Mouse (Mus musculus): ENCODE measurements around the gene Lrrfip1. TPM values are rescaled to one million over a fixed set of nuclear protein-coding genes. Genes with fewer than 3 reads are reported as not detected.

Lrrfip1 gene
- polyA plus RNA-seq, 1 experiment from 2014 or later, result 30.1 TPM

- H3K9ac ChIP-seq (replicated peaks; ENCODE audit: low read length), result no peak overlapping the region
- H3K27ac ChIP-seq (replicated peaks; ENCODE audit: low read depth, low read length), result no peak overlapping the region
- DNase-seq (no peak), ATAC-seq (ENCODE audit: low FRiP score, low TSS enrichment) (no peak)
- no peaks in the 10 kb centered on the region for H3K9me3 ChIP-seq (ENCODE audit: control insufficient read depth, low read length)
- no peak overlapping the region for H3K4me2 ChIP-seq (ENCODE audit: low read length)
- H3K4me1 ChIP-seq (ENCODE audit: control insufficient read depth, insufficient read depth, low read length), result no peaks in the 10 kb centered on the region
- 90% methylated on average over 2 of the region's 2 CpGs for WGBS
- H3K27me3 ChIP-seq (ENCODE audit: control insufficient read depth, insufficient read depth, low read length), result no peaks in the 10 kb centered on the region
- H3K4me3 ChIP-seq (replicated peaks; ENCODE audit: low read depth, low read length), result no peak overlapping the region
- no peaks in the 10 kb centered on the region for H3K36me3 ChIP-seq (ENCODE audit: control insufficient read depth, insufficient read depth, low read length)
These were observed 12.2 kb downstream of the Lrrfip1 start for GRCm38 (mm10) chr1:91010716-91011115.

DNA sequence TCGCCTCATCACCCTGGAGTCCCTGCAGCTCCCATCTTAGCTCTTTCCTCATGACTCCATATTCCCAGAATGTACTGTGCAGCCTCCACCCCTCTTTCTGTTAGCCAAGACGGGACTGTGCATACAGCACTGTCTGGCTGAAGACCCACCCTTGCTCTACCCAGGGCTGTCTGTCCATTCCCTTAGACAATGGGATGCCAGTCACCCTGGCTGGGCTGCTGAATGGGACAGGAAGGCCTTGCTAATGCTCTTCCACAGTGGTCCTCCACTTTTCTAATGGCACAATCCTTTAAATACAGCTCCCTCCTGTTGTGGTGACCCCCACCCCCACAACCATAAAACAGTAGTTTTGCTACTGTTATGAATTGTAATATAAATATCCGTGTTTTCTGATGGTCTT lies 12.8 kb downstream of the Lrrfip1 start:
- Histone ChIP-seq H3K36me3 (ENCODE audit: control insufficient read depth, insufficient read depth, low read length) (no peaks in the 10 kb centered on the region), H3K4me3 (replicated peaks; ENCODE audit: low read depth, low read length) (no peak overlapping the region), H3K4me2 (ENCODE audit: low read length) (no peak overlapping the region), H3K27ac (replicated peaks; ENCODE audit: low read depth, low read length) (no peak overlapping the region), H3K4me1 (ENCODE audit: control insufficient read depth, insufficient read depth, low read length) (no peaks in the 10 kb centered on the region), H3K9me3 (ENCODE audit: control insufficient read depth, low read length) (no peaks in the 10 kb centered on the region), H3K9ac (replicated peaks; ENCODE audit: low read length) (no peak overlapping the region), H3K27me3 (ENCODE audit: control insufficient read depth, insufficient read depth, low read length) (no peaks in the 10 kb centered on the region)
- WGBS, result 86% methylated on average over 3 of the region's 3 CpGs
- ATAC-seq (ENCODE audit: low FRiP score, low TSS enrichment) (no peak), DNase-seq (no peak)

GRCm38 (mm10) chr1:91013803-91014202 lies 15.3 kb downstream of the Lrrfip1 start:
- DNase-seq, result no peak
- WGBS, result 72% methylated on average over 3 of the region's 3 CpGs

DNA sequence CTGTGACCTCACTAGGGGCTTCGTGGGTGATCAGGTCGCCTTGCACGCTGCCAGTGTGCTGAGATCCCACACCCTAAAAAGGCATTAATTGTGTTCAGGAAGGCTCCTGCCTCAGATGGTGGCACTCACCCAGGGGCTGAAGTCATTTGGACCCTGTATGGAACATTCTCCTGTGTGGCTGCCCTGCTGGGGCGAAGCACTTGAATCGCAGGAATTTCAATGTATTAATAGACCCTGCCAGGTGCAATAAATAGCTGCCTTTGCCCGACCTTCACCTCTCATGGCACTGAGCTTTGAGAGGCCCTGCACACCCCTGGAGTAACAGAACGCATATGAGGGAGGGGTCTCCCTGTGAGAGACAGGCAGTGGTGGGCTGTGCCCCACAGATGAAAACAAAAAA lies 17.0 kb downstream of the Lrrfip1 start:
- ATAC-seq (ENCODE audit: low FRiP score, low TSS enrichment) (no peak), DNase-seq (no peak)
- no peaks in the 10 kb centered on the region for H3K36me3 ChIP-seq (ENCODE audit: control insufficient read depth, insufficient read depth, low read length)
- H3K9ac ChIP-seq (replicated peaks; ENCODE audit: low read length), result no peak overlapping the region
- 78% methylated on average over 7 of the region's 7 CpGs for WGBS
- H3K4me1 ChIP-seq (ENCODE audit: control insufficient read depth, insufficient read depth, low read length), result peaks cover 6% of the 10 kb centered on the region; the same call in 1 of the 2 replicates
- H3K9me3 ChIP-seq (ENCODE audit: control insufficient read depth, low read length), result no peaks in the 10 kb centered on the region
- H3K4me3 ChIP-seq (replicated peaks; ENCODE audit: low read depth, low read length), result no peak overlapping the region
- no peak overlapping the region for H3K27ac ChIP-seq (replicated peaks; ENCODE audit: low read depth, low read length)
- no peaks in the 10 kb centered on the region for H3K27me3 ChIP-seq (ENCODE audit: control insufficient read depth, insufficient read depth, low read length)
- H3K4me2 ChIP-seq (ENCODE audit: low read length), result no peak overlapping the region

More at GRCm38 (mm10) chr1:91013803-91014202, 15.3 kb downstream of the Lrrfip1 start:
- Histone ChIP-seq H3K9ac (replicated peaks; ENCODE audit: low read length) (no peak overlapping the region), H3K27ac (replicated peaks; ENCODE audit: low read depth, low read length) (no peak overlapping the region), H3K27me3 (ENCODE audit: control insufficient read depth, insufficient read depth, low read length) (no peaks in the 10 kb centered on the region), H3K4me3 (replicated peaks; ENCODE audit: low read depth, low read length) (no peak overlapping the region), H3K4me2 (ENCODE audit: low read length) (no peak overlapping the region), H3K4me1 (ENCODE audit: control insufficient read depth, insufficient read depth, low read length) (peaks cover 6% of the 10 kb centered on the region; the same call in 1 of the 2 replicates), H3K36me3 (ENCODE audit: control insufficient read depth, insufficient read depth, low read length) (no peaks in the 10 kb centered on the region), H3K9me3 (ENCODE audit: control insufficient read depth, low read length) (no peaks in the 10 kb centered on the region)
- ATAC-seq (ENCODE audit: low FRiP score, low TSS enrichment), result no peak

GRCm38 (mm10) chr1:91017111-91017758 lies 18.7 kb downstream of the Lrrfip1 start:
- DNase-seq (peak; percentile 29), ATAC-seq (ENCODE audit: low FRiP score, low TSS enrichment) (no peak)
- peaks cover 6% of the 10 kb centered on the region; the same call in 1 of the 2 replicates for H3K4me1 ChIP-seq (ENCODE audit: control insufficient read depth, insufficient read depth, low read length)
- H3K27me3 ChIP-seq (ENCODE audit: control insufficient read depth, insufficient read depth, low read length), result no peaks in the 10 kb centered on the region
- no peaks in the 10 kb centered on the region for H3K9me3 ChIP-seq (ENCODE audit: control insufficient read depth, low read length)
- WGBS, result 22% methylated on average over 20 of the region's 20 CpGs
- H3K9ac ChIP-seq (replicated peaks; ENCODE audit: low read length), result no peak overlapping the region
- no peak overlapping the region for H3K27ac ChIP-seq (replicated peaks; ENCODE audit: low read depth, low read length)
- H3K4me2 ChIP-seq (ENCODE audit: low read length), result peak overlapping the region; percentile 20; the same call in 1 of the 2 replicates
- H3K36me3 ChIP-seq (ENCODE audit: control insufficient read depth, insufficient read depth, low read length), result no peaks in the 10 kb centered on the region
- no peak overlapping the region for H3K4me3 ChIP-seq (replicated peaks; ENCODE audit: low read depth, low read length)

DNA sequence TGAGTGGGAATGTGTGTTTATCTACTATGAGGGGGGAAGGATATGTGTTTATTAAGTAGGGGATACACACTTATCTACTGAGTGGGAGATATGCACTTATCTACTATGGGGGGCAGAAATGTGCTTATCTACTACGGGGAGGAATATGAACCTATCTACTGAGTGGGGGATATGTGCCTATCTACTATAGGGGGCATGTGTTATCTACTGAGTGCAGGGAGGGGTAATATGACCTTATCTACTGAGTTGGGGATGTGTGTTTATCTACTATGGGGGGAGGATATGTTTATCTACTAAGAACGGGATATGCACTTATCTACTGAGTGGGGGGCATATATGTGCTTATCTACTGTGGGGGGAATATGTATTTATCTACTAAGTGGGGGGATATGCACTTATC lies 20.8 kb downstream of the Lrrfip1 start:
- no peaks in the 10 kb centered on the region for H3K9me3 ChIP-seq (ENCODE audit: control insufficient read depth, low read length)
- ATAC-seq (ENCODE audit: low FRiP score, low TSS enrichment), result no peak
- no peak for DNase-seq
- WGBS, result 95% methylated on average over 2 of the region's 2 CpGs
- no peak overlapping the region for H3K27ac ChIP-seq (replicated peaks; ENCODE audit: low read depth, low read length)
- no peak overlapping the region for H3K4me3 ChIP-seq (replicated peaks; ENCODE audit: low read depth, low read length)
- no peaks in the 10 kb centered on the region for H3K27me3 ChIP-seq (ENCODE audit: control insufficient read depth, insufficient read depth, low read length)
- no peak overlapping the region for H3K9ac ChIP-seq (replicated peaks; ENCODE audit: low read length)
- no peaks in the 10 kb centered on the region for H3K36me3 ChIP-seq (ENCODE audit: control insufficient read depth, insufficient read depth, low read length)
- no peak overlapping the region for H3K4me2 ChIP-seq (ENCODE audit: low read length)
- peaks cover 6% of the 10 kb centered on the region; the same call in 1 of the 2 replicates for H3K4me1 ChIP-seq (ENCODE audit: control insufficient read depth, insufficient read depth, low read length)

DNA sequence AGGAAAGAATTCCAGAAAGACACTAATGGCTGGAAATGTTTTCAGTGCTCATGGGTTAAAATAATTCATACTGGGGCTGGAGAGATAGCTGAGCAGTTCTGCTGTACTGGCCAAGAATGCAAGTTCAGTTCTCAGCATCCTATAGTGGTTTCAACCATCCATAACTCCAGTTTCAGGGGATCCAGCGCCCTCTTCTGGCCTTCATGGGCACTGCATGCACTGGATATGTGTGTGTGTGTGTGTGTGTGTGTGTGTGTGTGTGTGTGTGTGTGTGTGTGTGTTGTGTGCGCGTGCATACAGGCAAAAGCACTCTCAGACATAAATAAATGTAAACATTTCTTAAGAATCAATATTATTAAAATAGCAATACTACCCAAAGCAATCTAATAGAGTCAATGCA lies 22.8 kb downstream of the Lrrfip1 start:
- Histone ChIP-seq H3K27me3 (ENCODE audit: control insufficient read depth, insufficient read depth, low read length) (no peaks in the 10 kb centered on the region), H3K27ac (replicated peaks; ENCODE audit: low read depth, low read length) (no peak overlapping the region), H3K4me2 (ENCODE audit: low read length) (no peak overlapping the region), H3K4me1 (ENCODE audit: control insufficient read depth, insufficient read depth, low read length) (peaks cover 6% of the 10 kb centered on the region; the same call in 1 of the 2 replicates), H3K9me3 (ENCODE audit: control insufficient read depth, low read length) (0 out of 2 replicates have a peak, but pooled peaks cover 7% of the 10 kb centered on the region), H3K36me3 (ENCODE audit: control insufficient read depth, insufficient read depth, low read length) (no peaks in the 10 kb centered on the region), H3K9ac (replicated peaks; ENCODE audit: low read length) (no peak overlapping the region), H3K4me3 (replicated peaks; ENCODE audit: low read depth, low read length) (no peak overlapping the region)
- no peak for ATAC-seq (ENCODE audit: low FRiP score, low TSS enrichment)
- DNase-seq, result no peak
- WGBS, result 57% methylated on average over 3 of the region's 3 CpGs

GRCm38 (mm10) chr1:91022157-91022895 lies 23.8 kb downstream of the Lrrfip1 start:
- Histone ChIP-seq H3K4me1 (ENCODE audit: control insufficient read depth, insufficient read depth, low read length) (peaks cover under 1% of the 10 kb centered on the region; the same call in 1 of the 2 replicates), H3K9me3 (ENCODE audit: control insufficient read depth, low read length) (0 out of 2 replicates have a peak, but pooled peaks cover 10% of the 10 kb centered on the region), H3K36me3 (ENCODE audit: control insufficient read depth, insufficient read depth, low read length) (no peaks in the 10 kb centered on the region), H3K4me3 (replicated peaks; ENCODE audit: low read depth, low read length) (no peak overlapping the region), H3K4me2 (ENCODE audit: low read length) (no peak overlapping the region), H3K9ac (replicated peaks; ENCODE audit: low read length) (no peak overlapping the region), H3K27ac (replicated peaks; ENCODE audit: low read depth, low read length) (no peak overlapping the region), H3K27me3 (ENCODE audit: control insufficient read depth, insufficient read depth, low read length) (no peaks in the 10 kb centered on the region)
- DNase-seq (no peak), ATAC-seq (ENCODE audit: low FRiP score, low TSS enrichment) (no peak)
- WGBS, result 89% methylated on average over 11 of the region's 11 CpGs
